ENCODE assay signal across 15 mouse cellular contexts in genomic region chr3:58024750-58025392, GRCm38 (mm10).
DNase-seq lines count a peak whose midpoint lies in the region; ATAC-seq and TF ChIP-seq lines count a peak whose summit lies in the region.
"Had no signal": no experiment of that assay in that cellular context is flagged by ENCODE, and none has a peak within 500 bp of the region (broad histone marks: within the 10 kb centered on the region; RNA-seq: fewer than 3 reads in every experiment).

No protein-coding gene starts in this region.

- no peak overlapping the region for H3K9ac ChIP-seq in lung, embryonic 14.5 days
- no peak overlapping the region for H3K9ac ChIP-seq in limb, embryonic 12.5 days (replicated peaks)

- no peaks in the 10 kb centered on the region for H3K9me3 ChIP-seq in lung, embryonic 14.5 days (ENCODE audit: low read depth, low read length)
- H3K9me3 ChIP-seq in limb, embryonic 12.5 days: no peaks in the 10 kb centered on the region
- H3K9me3 ChIP-seq: heart, embryonic 10.5 days had no signal

- DNase-seq in lung, embryonic 14.5 days: peak; percentile 52
- DNase-seq in lung, adult 18-20 months: no peak
- DNase-seq in embryo, embryonic 9.5 days (ENCODE audit: extremely low spot score): peak; percentile 6
- peak; percentile 18 for DNase-seq in skeletal muscle tissue, adult 2 months (ENCODE audit: low read depth, low spot score)
- no peak for DNase-seq in spleen, postnatal 4 days (ENCODE audit: low spot score in 2 of 2)
- DNase-seq in cerebellum, adult 9-11 months: no peak
- DNase-seq: cerebellum, adult 2 months; heart, postnatal 14 days; kidney, adult 2 months; kidney, postnatal 25 days; midbrain, embryonic 14.5 days; thymus, postnatal 36 days had no signal

- no peak overlapping the region for H3K27ac ChIP-seq in lung, embryonic 14.5 days (ENCODE audit: low read depth)
- H3K27ac ChIP-seq in limb, embryonic 12.5 days: no peak overlapping the region
- H3K27ac ChIP-seq: heart, embryonic 10.5 days; macrophage had no signal

- no peak overlapping the region for H3K4me2 ChIP-seq in lung, embryonic 14.5 days
- no peak overlapping the region for H3K4me2 ChIP-seq in limb, embryonic 12.5 days

- 45% methylated on average over 3 of the region's 3 CpGs for WGBS in lung, embryonic 14.5 days
- WGBS in limb, embryonic 12.5 days: 53% methylated on average over 3 of the region's 3 CpGs

- no peak for TF ChIP-seq CTCF in lung, embryonic 14.5 days (IDR thresholded peaks at IDR 0.05; ENCODE audit: low read depth)

- no peaks in the 10 kb centered on the region for H3K27me3 ChIP-seq in lung, embryonic 14.5 days (ENCODE audit: insufficient read depth, low read length)
- no peaks in the 10 kb centered on the region for H3K27me3 ChIP-seq in limb, embryonic 12.5 days

- H3K4me1 ChIP-seq in lung, embryonic 14.5 days (ENCODE audit: insufficient read depth): no peaks in the 10 kb centered on the region
- no peaks in the 10 kb centered on the region for H3K4me1 ChIP-seq in limb, embryonic 12.5 days (replicated peaks)

- H3K36me3 ChIP-seq in lung, embryonic 14.5 days (ENCODE audit: insufficient read depth): no peaks in the 10 kb centered on the region
- H3K36me3 ChIP-seq in limb, embryonic 12.5 days: no peaks in the 10 kb centered on the region
- H3K36me3 ChIP-seq: heart, embryonic 10.5 days had no signal

- peak; percentile 89 for ATAC-seq in lung, embryonic 14.5 days (ENCODE audit: insufficient read depth)
- peak; percentile 77 for ATAC-seq in limb, embryonic 12.5 days (ENCODE audit: insufficient number of reproducible peaks, insufficient read depth, low FRiP score, low TSS enrichment, low read depth)

- no peak overlapping the region for H3K4me3 ChIP-seq in lung, embryonic 14.5 days (ENCODE audit: low read depth, low read length)
- no peak overlapping the region for H3K4me3 ChIP-seq in limb, embryonic 12.5 days (replicated peaks)
- H3K4me3 ChIP-seq: heart, embryonic 10.5 days had no signal

Comparison
In these comparisons a context has a peak if more than half of its experiments do, and no peak if none do; other contexts are left out.
1. DNase-seq: peak in lung, embryonic 14.5 days (single experiment), embryo, embryonic 9.5 days (single experiment) and skeletal muscle tissue, adult 2 months (single experiment); none in lung, adult 18-20 months (0 of 2), spleen, postnatal 4 days (0 of 2) and cerebellum, adult 9-11 months (single experiment).